ENCODE assay signal across 10 mouse cellular contexts in the genomic region with DNA sequence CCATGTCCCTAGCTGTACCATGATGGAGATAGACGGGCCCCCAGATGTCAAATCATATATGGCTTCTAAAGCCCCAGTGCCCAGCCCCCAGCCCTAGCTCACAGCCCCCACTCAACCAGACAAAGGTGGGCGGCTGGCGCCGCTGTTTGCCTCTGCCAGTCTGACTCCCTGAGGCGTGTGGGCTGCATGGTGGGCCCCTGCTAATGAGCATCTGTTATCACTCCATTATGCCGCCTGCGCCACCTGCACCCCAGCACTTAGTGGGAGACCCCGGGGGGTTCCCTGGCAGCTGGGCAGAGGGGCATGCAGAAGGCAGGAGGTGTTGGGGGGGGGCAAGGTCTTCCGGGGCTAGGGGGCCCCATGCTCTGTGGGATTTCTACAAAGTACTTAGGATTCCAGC. TPM values are rescaled to one million over a fixed set of nuclear protein-coding genes. Genes with fewer than 3 reads are reported as not detected.
A peak's percentile ranks its signal among the peaks of the same experiment; 100 is the strongest.
DNase-seq lines count a peak whose midpoint lies in the region; ATAC-seq and TF ChIP-seq lines count a peak whose summit lies in the region.
"Had no signal": no experiment of that assay in that cellular context is flagged by ENCODE, and none has a peak within 500 bp of the region (broad histone marks: within the 10 kb centered on the region; RNA-seq: fewer than 3 reads in every experiment).

No protein-coding gene starts in this region.

- peak overlapping the region; percentile 49 for H3K4me3 ChIP-seq in lung, adult 2 months (replicated peaks; ENCODE audit: extremely low read depth, low read depth, low read length)
- no peak overlapping the region for H3K4me3 ChIP-seq in forebrain, embryonic 13.5 days
- peak overlapping the region; percentile 26 for H3K4me3 ChIP-seq in limb, embryonic 14.5 days (replicated peaks; ENCODE audit: low read length)
- peak overlapping the region; percentile 44 for H3K4me3 ChIP-seq in stomach, embryonic 16.5 days (replicated peaks; ENCODE audit: low read length)

- H3K9ac ChIP-seq in forebrain, embryonic 13.5 days: peak overlapping the region; percentile 3; the same call in 1 of the 2 replicates
- H3K9ac ChIP-seq in limb, embryonic 14.5 days (ENCODE audit: low read depth, low read length, severe bottlenecking): 0 out of 2 replicates have a peak overlapping the region, but pooled peaks have one; percentile 25
- H3K9ac ChIP-seq in stomach, embryonic 16.5 days (ENCODE audit: low read length): peak overlapping the region; percentile 74

- H3K27ac ChIP-seq in forebrain, embryonic 13.5 days: peak overlapping the region; percentile 46
- H3K27ac ChIP-seq in limb, embryonic 14.5 days (replicated peaks; ENCODE audit: low read depth, low read length): no peak overlapping the region
- peak overlapping the region; percentile 95 for H3K27ac ChIP-seq in stomach, embryonic 16.5 days (ENCODE audit: low read length)

- H3K27me3 ChIP-seq in forebrain, embryonic 13.5 days: no peaks in the 10 kb centered on the region
- H3K27me3 ChIP-seq in limb, embryonic 14.5 days (ENCODE audit: control insufficient read depth, insufficient read depth, low read length): no peaks in the 10 kb centered on the region; the same call in 1 of the 2 replicates
- H3K27me3 ChIP-seq in stomach, embryonic 16.5 days (ENCODE audit: control insufficient read depth, insufficient read depth, low read length): no peaks in the 10 kb centered on the region

- no peaks in the 10 kb centered on the region for H3K9me3 ChIP-seq in forebrain, embryonic 13.5 days (replicated peaks)
- no peaks in the 10 kb centered on the region for H3K9me3 ChIP-seq in limb, embryonic 14.5 days (ENCODE audit: control insufficient read depth, low read length)
- no peaks in the 10 kb centered on the region for H3K9me3 ChIP-seq in stomach, embryonic 16.5 days (replicated peaks; ENCODE audit: control insufficient read depth, low read length)

- DNase-seq in lung, adult 2 months: no peak
- DNase-seq in lung, postnatal 10 days: no peak
- DNase-seq in limb, embryonic 14.5 days (ENCODE audit: low spot score): no peak
- DNase-seq in gastrocnemius, postnatal 4 days (ENCODE audit: low spot score in 2 of 2): no peak
- no peak for DNase-seq in embryo, embryonic 10.5 days (ENCODE audit: low spot score)
- DNase-seq in lung, adult 18-20 months: no peak
- DNase-seq: cerebellum, adult 18-20 months; heart, postnatal 14 days had no signal

- peak; percentile 76 for ATAC-seq in forebrain, embryonic 13.5 days
- no peak for ATAC-seq in limb, embryonic 14.5 days (ENCODE audit: low FRiP score, low read depth)
- ATAC-seq in stomach, embryonic 16.5 days (ENCODE audit: insufficient read depth, low FRiP score): no peak

- H3K36me3 ChIP-seq in forebrain, embryonic 13.5 days (ENCODE audit: poor library complexity, severe bottlenecking): no peaks in the 10 kb centered on the region
- no peaks in the 10 kb centered on the region for H3K36me3 ChIP-seq in limb, embryonic 14.5 days (ENCODE audit: control insufficient read depth, insufficient read depth, low read length)
- H3K36me3 ChIP-seq in stomach, embryonic 16.5 days (ENCODE audit: control insufficient read depth, insufficient read depth, low read length): no peaks in the 10 kb centered on the region

- no peak for TF ChIP-seq CTCF in lung, adult 2 months (IDR thresholded peaks at IDR 0.05; ENCODE audit: insufficient read depth, low read length)

- peak overlapping the region; percentile 33; the same call in 1 of the 2 replicates for H3K4me2 ChIP-seq in forebrain, embryonic 13.5 days
- H3K4me2 ChIP-seq in limb, embryonic 14.5 days (replicated peaks; ENCODE audit: low read depth, low read length, severe bottlenecking): peak overlapping the region; percentile 41
- H3K4me2 ChIP-seq in stomach, embryonic 16.5 days (ENCODE audit: low read depth, low read length): peak overlapping the region; percentile 60

- no peak for TF ChIP-seq POLR2A in lung, adult 2 months (IDR thresholded peaks at IDR 0.05; ENCODE audit: borderline replicate concordance, extremely low read depth, low read depth, low read length)
- no peak for TF ChIP-seq POLR2A in limb, embryonic 14.5 days (IDR thresholded peaks at IDR 0.05; ENCODE audit: borderline replicate concordance, extremely low read depth, insufficient read depth, insufficient read length)

- H3K4me1 ChIP-seq in lung, adult 2 months (ENCODE audit: control insufficient read depth, insufficient read depth, low read length): peaks cover 6% of the 10 kb centered on the region; the same call in 1 of the 2 replicates
- H3K4me1 ChIP-seq in forebrain, embryonic 13.5 days: peaks cover 68% of the 10 kb centered on the region
- H3K4me1 ChIP-seq in limb, embryonic 14.5 days (ENCODE audit: control insufficient read depth, insufficient read depth, low read length): peaks cover 23% of the 10 kb centered on the region
- H3K4me1 ChIP-seq in stomach, embryonic 16.5 days (ENCODE audit: control insufficient read depth, insufficient read depth, low read length): peaks cover 40% of the 10 kb centered on the region

- 46% methylated on average over 9 of the region's 9 CpGs for WGBS in lung, adult 2 months
- WGBS in forebrain, embryonic 13.5 days: 4% methylated on average over 9 of the region's 9 CpGs
- WGBS in limb, embryonic 14.5 days: 29% methylated on average over 9 of the region's 9 CpGs
- WGBS in stomach, embryonic 16.5 days: 31% methylated on average over 9 of the region's 9 CpGs

RNA-seq across cellular contexts. Expression of a gene that starts 3.6 kb away (rescaled TPM):
- polyA plus RNA-seq in lung, adult 2 months (2012; rRNA removed): 192 and 233 TPM in 2 replicates
- polyA plus RNA-seq in forebrain, embryonic 13.5 days (2015; fragmentation: Nextera tagmentation; extraction: Ambion mirVana): 156 and 178 TPM in 2 replicates
- polyA plus RNA-seq in limb, embryonic 14.5 days (2012; rRNA removed): 25.6 and 35.2 TPM in 2 replicates
- 17.6 and 20.4 TPM in 2 replicates for polyA plus RNA-seq in limb, embryonic 14.5 days (2014; fragmentation: Nextera tagmentation; extraction: Ambion mirVana)
- polyA plus RNA-seq in stomach, embryonic 16.5 days (2015; fragmentation: Nextera tagmentation; extraction: Ambion mirVana): 51.1 and 65.2 TPM in 2 replicates
- 10 to 100 TPM in 1 of 2 experiments, 1 to 10 TPM in 1; 9.6 to 10.0 TPM for total RNA-seq in gastrocnemius, postnatal 4 days (2021)

RNA-seq across cellular contexts. Expression of a gene that starts 39.4 kb away (rescaled TPM):
- polyA plus RNA-seq in lung, adult 2 months (2012; rRNA removed): 15.4 and 18.9 TPM in 2 replicates
- 0.79 and 1.0 TPM in 2 replicates for polyA plus RNA-seq in forebrain, embryonic 13.5 days (2015; fragmentation: Nextera tagmentation; extraction: Ambion mirVana)
- polyA plus RNA-seq in limb, embryonic 14.5 days (2012; rRNA removed): 6.7 and 8.0 TPM in 2 replicates
- 3.3 and 4.3 TPM in 2 replicates for polyA plus RNA-seq in limb, embryonic 14.5 days (2014; fragmentation: Nextera tagmentation; extraction: Ambion mirVana)
- 3.2 and 3.7 TPM in 2 replicates for polyA plus RNA-seq in stomach, embryonic 16.5 days (2015; fragmentation: Nextera tagmentation; extraction: Ambion mirVana)
- total RNA-seq in gastrocnemius, postnatal 4 days (2021): 1 to 10 TPM in 1 of 2 experiments, under 1 TPM in 1; 0.96 to 1.4 TPM

RNA-seq across cellular contexts. Expression of a gene that starts 54.6 kb away (rescaled TPM):
- 4.8 and 5.3 TPM in 2 replicates for polyA plus RNA-seq in lung, adult 2 months (2012; rRNA removed)
- polyA plus RNA-seq in forebrain, embryonic 13.5 days (2015; fragmentation: Nextera tagmentation; extraction: Ambion mirVana): 0.19 TPM in 1 of 2 replicates, not detected in the other
- 0.45 and 0.90 TPM in 2 replicates for polyA plus RNA-seq in limb, embryonic 14.5 days (2012; rRNA removed)
- polyA plus RNA-seq in limb, embryonic 14.5 days (2014; fragmentation: Nextera tagmentation; extraction: Ambion mirVana): 0.23 and 0.33 TPM in 2 replicates
- polyA plus RNA-seq in stomach, embryonic 16.5 days (2015; fragmentation: Nextera tagmentation; extraction: Ambion mirVana): 0.44 and 0.45 TPM in 2 replicates
- under 1 TPM; 0.15 to 0.18 TPM for total RNA-seq in gastrocnemius, postnatal 4 days (2021)

Comparison
In these comparisons a context has a peak if more than half of its experiments do, and no peak if none do; other contexts are left out.
1. H3K9ac ChIP-seq: peak in every context shown above with its lines; median percentile 74 in stomach, embryonic 16.5 days; 25 in limb, embryonic 14.5 days; 3 in forebrain, embryonic 13.5 days.